Mouse (Mus musculus): ENCODE data around the gene Prkar2a. TPM values are rescaled to one million over a fixed set of nuclear protein-coding genes. Genes with fewer than 3 reads are reported as not detected.

Prkar2a gene
- total and polyA plus RNA-seq, 2 experiments from 2014 or later, result 34.3 to 104 TPM

- Histone ChIP-seq H3K4me2 (ENCODE audit: low read depth) (no peak overlapping the region), H3K9me3 (ENCODE audit: low read length) (no peaks in the 10 kb centered on the region), H3K36me3 (ENCODE audit: insufficient read depth) (peaks cover 40% of the 10 kb centered on the region), H3K27me3 (ENCODE audit: insufficient read depth, low read length) (no peaks in the 10 kb centered on the region), H3K4me1 (ENCODE audit: insufficient read depth) (no peaks in the 10 kb centered on the region), H3K27ac (ENCODE audit: low read depth, low read length) (no peak overlapping the region), H3K4me3 (ENCODE audit: low read depth, low read length) (no peak overlapping the region), H3K9ac (no peak overlapping the region)
- ATAC-seq (no peak), DNase-seq (no peak)
- no peak for TF ChIP-seq CTCF (IDR thresholded peaks at IDR 0.05; ENCODE audit: low read depth)
- 87% methylated on average over 11 of the region's 11 CpGs for WGBS
Observed at GRCm38 (mm10) chr9:108750616-108751015, 61.5 kb downstream of the Prkar2a start.

- Histone ChIP-seq H3K27ac (ENCODE audit: low read depth, low read length) (no peak overlapping the region), H3K36me3 (ENCODE audit: insufficient read depth) (peaks cover 23% of the 10 kb centered on the region), H3K4me3 (ENCODE audit: low read depth, low read length) (no peak overlapping the region), H3K27me3 (ENCODE audit: insufficient read depth, low read length) (no peaks in the 10 kb centered on the region), H3K9me3 (ENCODE audit: low read length) (no peaks in the 10 kb centered on the region), H3K9ac (no peak overlapping the region), H3K4me2 (ENCODE audit: low read depth) (no peak overlapping the region), H3K4me1 (ENCODE audit: insufficient read depth) (no peaks in the 10 kb centered on the region)
- ATAC-seq (no peak), DNase-seq (no peak)
- WGBS, result 85% methylated on average over 10 of the region's 11 CpGs
- no peak for TF ChIP-seq CTCF (IDR thresholded peaks at IDR 0.05; ENCODE audit: low read depth)
Observed at GRCm38 (mm10) chr9:108752142-108752920, 63.2 kb downstream of the Prkar2a start.

DNA sequence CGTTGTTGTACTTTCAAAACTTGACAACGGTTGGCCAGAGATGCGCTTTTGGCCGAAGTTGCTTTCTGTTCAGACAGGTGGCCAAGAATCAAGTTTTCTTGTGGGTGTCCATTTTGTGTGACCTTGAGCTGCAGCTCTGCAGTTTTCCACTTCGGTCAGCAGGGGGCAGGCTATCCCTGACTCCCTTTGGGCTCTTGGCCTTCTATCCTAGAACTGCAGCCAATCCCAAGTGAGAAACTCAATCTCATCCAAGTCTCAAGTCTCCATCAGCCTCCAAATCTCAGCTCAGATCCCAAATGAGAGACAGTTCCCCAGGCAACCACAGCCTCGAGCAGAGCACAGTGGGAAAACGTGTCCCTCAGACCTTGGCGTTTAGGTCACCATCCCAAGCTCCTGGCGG, 64.2 kb downstream of the Prkar2a start:
- 57% methylated on average over 9 of the region's 9 CpGs for WGBS
- no peaks in the 10 kb centered on the region for H3K9me3 ChIP-seq (ENCODE audit: low read length)
- H3K27me3 ChIP-seq (ENCODE audit: insufficient read depth, low read length), result no peaks in the 10 kb centered on the region
- ATAC-seq (peak; percentile 77), DNase-seq (peak; percentile 77)
- H3K4me1 ChIP-seq (ENCODE audit: insufficient read depth), result no peaks in the 10 kb centered on the region
- peaks cover 13% of the 10 kb centered on the region for H3K36me3 ChIP-seq (ENCODE audit: insufficient read depth)
- H3K9ac ChIP-seq, result no peak overlapping the region
- H3K4me3 ChIP-seq (ENCODE audit: low read depth, low read length), result no peak overlapping the region
- TF ChIP-seq CTCF (IDR thresholded peaks at IDR 0.05; ENCODE audit: low read depth), result peak; percentile 76
- no peak overlapping the region for H3K4me2 ChIP-seq (ENCODE audit: low read depth)
- no peak overlapping the region for H3K27ac ChIP-seq (ENCODE audit: low read depth, low read length)

GRCm38 (mm10) chr9:108753976-108754375, 64.9 kb downstream of the Prkar2a start:
- Histone ChIP-seq H3K4me1 (ENCODE audit: insufficient read depth) (no peaks in the 10 kb centered on the region), H3K27me3 (ENCODE audit: insufficient read depth, low read length) (no peaks in the 10 kb centered on the region), H3K4me3 (ENCODE audit: low read depth, low read length) (no peak overlapping the region), H3K36me3 (ENCODE audit: insufficient read depth) (peaks cover 6% of the 10 kb centered on the region), H3K9ac (no peak overlapping the region), H3K27ac (ENCODE audit: low read depth, low read length) (no peak overlapping the region), H3K4me2 (ENCODE audit: low read depth) (no peak overlapping the region), H3K9me3 (ENCODE audit: low read length) (no peaks in the 10 kb centered on the region)
- DNase-seq, result no peak
- ATAC-seq, result no peak
- no peak for TF ChIP-seq CTCF (IDR thresholded peaks at IDR 0.05; ENCODE audit: low read depth)
- WGBS, result 91% methylated on average over 3 of the region's 3 CpGs

- H3K4me2 ChIP-seq (ENCODE audit: low read depth), result no peak overlapping the region
- H3K9ac ChIP-seq, result no peak overlapping the region
- no peak overlapping the region for H3K27ac ChIP-seq (ENCODE audit: low read depth, low read length)
- ATAC-seq, result no peak
- no peaks in the 10 kb centered on the region for H3K9me3 ChIP-seq (ENCODE audit: low read length)
- 85% methylated on average over 5 of the region's 5 CpGs for WGBS
- no peaks in the 10 kb centered on the region for H3K4me1 ChIP-seq (ENCODE audit: insufficient read depth)
- no peak for TF ChIP-seq CTCF (IDR thresholded peaks at IDR 0.05; ENCODE audit: low read depth)
- H3K27me3 ChIP-seq (ENCODE audit: insufficient read depth, low read length), result no peaks in the 10 kb centered on the region
- 0 out of 2 replicates have a peak, but pooled peaks cover 5% of the 10 kb centered on the region for H3K36me3 ChIP-seq (ENCODE audit: insufficient read depth)
- H3K4me3 ChIP-seq (ENCODE audit: low read depth, low read length), result no peak overlapping the region
- no peak for DNase-seq
Observed at GRCm38 (mm10) chr9:108754423-108754822, 65.3 kb downstream of the Prkar2a start.

DNA sequence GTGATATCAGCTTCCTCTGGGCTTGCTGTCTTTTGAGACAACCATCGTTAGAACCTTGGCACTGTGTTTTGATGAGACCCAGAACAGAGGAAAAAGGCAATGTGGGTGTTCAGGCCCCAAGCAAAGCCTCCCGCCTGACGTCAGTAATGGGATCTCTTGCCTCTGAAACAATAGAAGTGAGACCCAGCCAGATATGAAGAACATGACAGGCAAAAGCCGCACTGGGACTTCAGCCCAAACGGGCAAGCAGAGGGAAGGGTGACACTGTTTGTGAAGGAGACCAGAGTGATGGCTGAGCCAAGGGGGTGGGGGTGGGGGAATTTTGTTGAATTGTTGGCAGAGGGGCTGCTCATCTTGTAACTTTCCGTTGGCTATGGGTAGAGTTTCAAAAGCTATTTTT, 68.3 kb downstream of the Prkar2a start:
- peak; percentile 8 for DNase-seq
- no peak overlapping the region for H3K27ac ChIP-seq (ENCODE audit: low read depth, low read length)

DNA sequence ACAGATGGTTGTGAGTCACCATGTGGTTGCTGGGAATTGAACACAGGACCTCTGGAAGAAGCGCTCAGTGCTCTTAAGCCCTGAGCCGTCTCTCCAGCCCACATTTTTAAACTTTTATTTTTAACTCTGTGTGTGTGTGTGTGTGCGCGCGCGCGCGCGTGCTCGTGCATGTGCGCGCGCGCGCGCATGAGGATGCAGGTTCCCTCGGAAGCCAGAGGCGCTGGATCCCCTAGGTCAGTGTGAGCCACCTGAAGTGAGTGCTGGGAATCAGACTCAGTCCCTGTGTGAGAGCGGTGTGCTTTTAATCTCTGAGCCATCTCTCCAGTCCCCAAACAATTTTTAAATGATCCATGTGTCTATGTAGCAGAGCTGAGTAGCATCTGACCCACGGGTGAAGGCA, 70.0 kb downstream of the Prkar2a start:
- no peak for TF ChIP-seq CTCF (IDR thresholded peaks at IDR 0.05; ENCODE audit: low read depth)
- Histone ChIP-seq H3K4me2 (ENCODE audit: low read depth) (no peak overlapping the region), H3K27me3 (ENCODE audit: insufficient read depth, low read length) (no peaks in the 10 kb centered on the region), H3K36me3 (ENCODE audit: insufficient read depth) (no peaks in the 10 kb centered on the region), H3K4me3 (ENCODE audit: low read depth, low read length) (no peak overlapping the region), H3K27ac (ENCODE audit: low read depth, low read length) (no peak overlapping the region), H3K9me3 (ENCODE audit: low read length) (no peaks in the 10 kb centered on the region), H3K9ac (no peak overlapping the region), H3K4me1 (ENCODE audit: insufficient read depth) (no peaks in the 10 kb centered on the region)
- 96% methylated on average over 20 of the region's 20 CpGs for WGBS
- ATAC-seq (no peak), DNase-seq (no peak)

More for the DNA sequence above, 68.3 kb downstream of the Prkar2a start:
- Histone ChIP-seq H3K36me3 (ENCODE audit: insufficient read depth) (no peaks in the 10 kb centered on the region), H3K4me1 (ENCODE audit: insufficient read depth) (no peaks in the 10 kb centered on the region), H3K27me3 (ENCODE audit: insufficient read depth, low read length) (no peaks in the 10 kb centered on the region), H3K9ac (no peak overlapping the region), H3K9me3 (ENCODE audit: low read length) (no peaks in the 10 kb centered on the region), H3K4me3 (ENCODE audit: low read depth, low read length) (no peak overlapping the region), H3K4me2 (ENCODE audit: low read depth) (no peak overlapping the region)
- WGBS, result 30% methylated on average over 6 of the region's 6 CpGs
- TF ChIP-seq CTCF (IDR thresholded peaks at IDR 0.05; ENCODE audit: low read depth), result no peak
- no peak for ATAC-seq
